Mouse (Mus musculus): ENCODE data around the gene Ccdc136. TPM values are rescaled to one million over a fixed set of nuclear protein-coding genes. Genes with fewer than 3 reads are reported as not detected.
A peak's percentile ranks its signal among the peaks of the same experiment; 100 is the strongest.

Ccdc136 gene
- total RNA-seq, 2 experiments from 2014 or later = 62.1 to 75.9 TPM

DNA sequence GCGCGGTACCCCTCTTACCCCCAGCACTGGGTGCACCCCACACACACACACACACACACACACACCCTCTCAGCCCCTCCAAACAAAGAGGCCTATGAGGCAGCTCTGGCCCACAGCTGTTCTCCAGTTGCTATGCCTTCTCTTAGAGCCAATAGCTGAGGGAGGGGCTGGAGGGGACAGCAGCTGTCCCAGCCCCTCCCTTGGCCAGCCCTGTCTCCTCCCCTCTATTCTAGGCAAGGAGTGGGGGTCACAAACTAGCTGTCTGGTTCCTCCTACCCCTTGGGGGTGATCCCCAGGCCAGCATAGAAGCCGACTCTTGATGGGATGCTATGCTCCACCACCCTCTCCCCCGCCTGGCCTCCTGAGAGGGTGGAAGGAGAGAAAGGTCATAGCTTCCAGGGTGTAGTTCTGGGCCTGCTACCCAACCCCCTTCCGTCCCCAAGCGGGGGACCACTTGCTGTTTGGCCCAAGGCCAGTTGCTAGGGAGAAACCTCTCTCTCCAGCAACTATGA is 39.9 kb downstream of the Ccdc136 start:
- DNase-seq (ENCODE audit: low spot score in 2 of 2) = no peak

DNA sequence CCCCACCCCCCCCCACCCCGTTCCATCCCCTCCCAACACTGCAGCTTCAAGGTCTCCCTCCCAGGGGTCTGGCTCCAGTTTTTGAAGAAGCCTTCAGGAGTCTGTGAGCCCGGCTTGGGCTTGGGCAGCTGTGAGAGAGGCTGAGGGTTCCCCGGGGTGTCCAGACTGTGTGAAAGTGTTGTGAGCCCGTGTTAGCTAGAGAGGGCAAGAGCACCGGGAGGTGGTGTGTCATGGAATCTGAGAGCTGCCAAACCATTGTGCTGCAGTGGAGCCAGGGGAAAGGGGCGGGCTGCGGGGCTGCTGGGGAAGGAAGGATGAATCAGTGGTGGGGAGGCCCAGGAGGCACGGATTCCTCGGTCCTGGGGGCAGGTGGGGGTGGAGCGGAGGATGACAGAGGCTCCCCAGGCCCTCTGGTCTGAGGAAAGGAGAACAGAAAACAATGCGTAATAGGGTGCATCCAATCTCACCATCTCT is 40.4 kb downstream of the Ccdc136 start:
- DNase-seq (ENCODE audit: low spot score in 2 of 2) = no peak

DNA sequence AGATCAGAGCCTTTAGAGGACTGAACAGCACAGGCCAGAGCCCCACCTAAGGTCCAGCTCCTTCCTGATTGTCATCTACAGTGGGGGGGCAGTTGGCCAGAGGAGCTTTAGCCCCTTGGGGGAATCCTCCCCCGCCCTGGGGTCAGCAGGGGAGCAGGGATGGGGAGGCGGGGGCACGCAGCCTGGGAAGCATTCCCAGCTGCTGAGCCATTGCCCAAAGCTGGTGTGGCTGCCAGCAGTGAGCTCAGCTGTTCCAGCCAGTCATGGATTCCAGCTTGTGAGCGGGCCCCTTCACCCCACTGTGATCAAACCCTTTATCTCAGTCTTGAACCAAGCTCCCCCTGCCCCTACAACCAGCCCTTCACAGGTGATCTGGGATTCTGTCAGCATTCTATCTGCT is 43.1 kb downstream of the Ccdc136 start:
- DNase-seq (ENCODE audit: low spot score in 2 of 2) = no peak

DNA sequence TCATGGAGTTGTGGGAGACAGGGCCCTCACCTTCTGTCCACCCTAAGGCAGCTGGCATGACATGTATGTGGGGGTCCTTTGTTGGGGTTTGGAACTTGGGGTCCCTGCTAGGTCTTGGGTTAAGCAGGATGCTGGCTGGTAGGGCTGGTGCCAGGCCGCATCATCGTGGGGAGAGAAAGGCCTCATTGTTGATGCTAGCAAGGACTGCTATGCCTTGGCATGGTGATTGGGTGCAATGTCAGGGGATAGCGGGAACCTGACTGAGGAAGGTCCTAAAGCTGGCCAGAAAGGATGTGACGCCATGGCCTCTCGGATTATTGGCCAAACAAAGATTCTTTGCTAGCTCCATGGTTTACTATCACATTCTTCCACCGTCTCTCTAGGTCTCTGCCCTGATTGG is 43.7 kb downstream of the Ccdc136 start:
- no peak for DNase-seq (ENCODE audit: low spot score in 2 of 2)

DNA sequence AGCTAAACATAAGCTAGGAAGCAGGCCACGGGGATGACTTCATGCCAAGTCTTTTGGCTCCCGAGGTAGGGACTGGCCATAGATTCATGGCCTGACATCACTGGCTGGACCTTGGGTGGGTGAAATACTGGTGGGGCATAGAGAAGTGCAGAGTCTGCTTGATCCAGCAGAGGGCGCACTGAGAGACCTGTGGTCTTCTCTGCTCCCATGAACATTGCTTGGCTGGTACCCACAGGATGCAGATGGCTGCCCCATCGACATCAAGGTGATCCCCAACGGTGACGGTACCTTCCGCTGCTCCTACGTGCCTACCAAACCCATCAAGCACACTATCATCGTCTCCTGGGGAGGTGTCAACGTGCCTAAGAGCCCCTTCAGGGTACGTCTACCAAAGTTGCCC is 48.7 kb downstream of the Ccdc136 start:
- DNase-seq (ENCODE audit: low spot score in 2 of 2) = no peak

DNA sequence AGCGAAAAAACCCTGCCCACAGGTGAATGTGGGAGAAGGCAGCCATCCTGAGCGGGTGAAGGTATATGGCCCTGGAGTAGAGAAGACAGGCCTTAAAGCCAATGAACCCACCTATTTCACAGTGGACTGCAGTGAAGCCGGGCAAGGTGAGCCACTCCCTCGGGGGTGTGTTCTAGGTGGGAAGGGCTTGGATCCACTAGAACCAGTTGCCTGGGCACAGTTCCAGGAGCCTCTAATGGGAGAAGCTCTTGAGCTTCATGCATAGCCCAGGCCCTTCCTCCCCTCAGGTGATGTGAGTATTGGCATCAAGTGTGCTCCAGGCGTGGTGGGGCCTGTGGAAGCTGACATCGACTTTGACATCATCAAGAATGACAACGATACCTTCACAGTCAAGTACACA is 49.2 kb downstream of the Ccdc136 start:
- no peak for DNase-seq (ENCODE audit: low spot score in 2 of 2)

DNA sequence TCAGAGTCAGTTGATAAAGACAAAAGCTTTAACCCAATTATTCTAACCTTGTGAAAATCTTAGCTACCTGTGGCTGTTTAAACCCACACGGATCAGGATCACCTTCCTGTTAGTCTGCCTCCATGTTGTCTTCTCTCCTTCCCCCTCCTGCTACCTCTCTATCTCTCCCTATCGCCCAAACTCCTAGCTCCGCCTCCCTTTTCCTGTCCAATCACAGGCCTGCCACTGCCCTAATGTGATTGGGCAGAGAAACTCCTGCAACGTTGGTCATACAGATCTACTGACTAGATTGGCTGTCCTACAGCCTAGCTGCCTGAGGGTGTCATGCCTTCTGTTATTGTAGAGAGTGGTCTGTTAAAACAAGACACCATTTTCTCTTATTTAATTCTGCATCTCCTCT is 53.7 kb downstream of the Ccdc136 start:
- no peak for DNase-seq (ENCODE audit: low spot score in 2 of 2)

DNA sequence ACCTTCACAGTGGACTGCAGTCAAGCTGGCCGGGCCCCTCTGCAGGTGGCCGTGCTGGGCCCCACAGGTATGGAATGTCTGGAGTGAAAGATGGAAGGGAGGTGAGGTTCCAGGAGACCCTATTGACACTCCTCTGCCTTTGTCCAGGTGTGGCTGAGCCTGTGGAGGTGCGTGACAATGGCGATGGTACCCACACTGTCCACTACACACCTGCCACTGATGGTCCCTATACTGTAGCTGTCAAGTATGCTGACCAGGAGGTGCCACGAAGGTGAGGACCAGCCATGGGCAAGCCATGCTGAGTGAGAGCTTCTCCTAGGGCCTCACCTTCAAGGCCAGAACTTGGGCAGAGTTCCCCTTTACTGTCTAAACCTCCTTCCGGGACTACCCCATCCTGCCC is 54.6 kb downstream of the Ccdc136 start:
- DNase-seq (ENCODE audit: low spot score in 2 of 2) = no peak

DNA sequence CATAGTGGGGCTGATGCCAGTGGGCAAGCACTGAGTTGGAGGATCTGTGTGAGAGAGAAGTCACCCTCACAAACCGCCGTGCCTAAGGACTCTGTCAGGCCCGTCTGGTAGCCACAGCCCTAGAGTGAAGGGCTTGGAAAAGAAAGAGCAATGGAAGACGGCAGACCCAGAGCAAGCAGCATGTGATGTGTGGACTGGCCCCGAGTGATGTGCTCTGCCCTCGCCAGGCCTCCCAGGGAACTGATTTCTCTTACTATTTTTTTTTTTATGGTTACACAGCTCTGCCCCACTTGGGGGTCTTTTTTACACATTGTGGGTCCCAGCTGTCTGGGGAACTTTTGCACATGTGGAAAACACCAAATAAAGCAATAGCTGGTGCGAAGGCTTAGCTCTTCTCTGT is 65.4 kb downstream of the Ccdc136 start:
- no peak for DNase-seq (ENCODE audit: low spot score in 2 of 2)

DNA sequence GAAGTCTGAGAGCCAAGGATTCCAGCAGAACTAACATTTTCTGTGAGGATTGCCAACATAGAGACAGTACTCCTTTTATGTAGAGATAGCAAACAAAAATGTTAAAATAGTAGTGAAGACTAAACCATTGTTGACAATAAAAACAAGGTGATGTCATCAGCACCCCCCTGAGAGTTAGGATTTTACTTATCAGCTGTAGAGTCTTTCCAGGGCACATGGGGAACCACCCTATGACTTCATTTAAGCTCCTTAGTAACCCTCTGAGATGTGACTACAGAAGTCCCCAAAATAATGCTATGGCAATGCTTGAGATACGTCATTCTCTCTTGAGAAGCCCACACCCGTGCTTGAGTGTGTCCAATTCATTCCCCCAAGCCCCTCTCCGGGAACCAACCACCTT is 67.3 kb downstream of the Ccdc136 start:
- DNase-seq (ENCODE audit: low spot score in 2 of 2) = no peak

DNA sequence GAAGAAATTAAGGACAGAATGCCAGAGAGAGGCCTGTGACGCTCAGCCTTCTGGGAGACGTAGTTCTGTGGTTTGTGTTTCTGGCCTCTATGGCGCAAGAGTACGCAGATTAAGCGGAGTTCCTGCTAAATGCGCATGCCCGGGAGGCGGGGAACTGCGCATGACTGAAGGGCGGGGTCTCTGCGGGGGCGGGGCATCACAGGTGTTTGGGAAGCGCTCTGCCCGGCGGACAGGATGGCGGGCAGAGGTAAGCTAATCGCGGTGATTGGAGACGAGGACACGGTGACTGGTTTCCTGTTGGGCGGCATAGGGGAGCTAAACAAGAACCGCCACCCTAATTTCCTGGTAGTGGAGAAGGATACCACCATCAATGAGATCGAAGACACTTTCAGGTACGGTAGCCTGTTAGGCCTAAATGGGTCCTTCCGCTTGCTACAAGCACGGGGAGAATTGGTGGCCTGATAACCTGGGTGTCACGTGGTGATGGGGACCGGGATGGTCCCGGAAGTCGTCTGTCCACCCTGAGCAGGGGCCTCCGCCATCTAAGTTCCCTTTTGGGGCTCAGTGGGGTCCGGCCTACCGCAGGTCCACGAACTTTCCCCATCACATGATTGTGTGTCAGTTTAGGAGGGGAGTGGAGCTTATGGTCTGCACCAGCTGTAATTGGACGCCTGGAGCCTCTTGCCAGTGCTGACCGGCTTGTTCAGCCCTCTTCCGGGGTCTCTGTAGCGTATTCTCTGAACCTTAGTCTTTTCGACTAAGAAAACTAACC is 71.7 kb downstream of the Ccdc136 start, which contains the start of gene Atp6v1f:
TSS of gene Atp6v1f (plus strand) at position 136 of the 772 bp plus-strand sequence.
- peak; percentile 88 to 96 for DNase-seq (ENCODE audit: low spot score in 2 of 2)

DNA sequence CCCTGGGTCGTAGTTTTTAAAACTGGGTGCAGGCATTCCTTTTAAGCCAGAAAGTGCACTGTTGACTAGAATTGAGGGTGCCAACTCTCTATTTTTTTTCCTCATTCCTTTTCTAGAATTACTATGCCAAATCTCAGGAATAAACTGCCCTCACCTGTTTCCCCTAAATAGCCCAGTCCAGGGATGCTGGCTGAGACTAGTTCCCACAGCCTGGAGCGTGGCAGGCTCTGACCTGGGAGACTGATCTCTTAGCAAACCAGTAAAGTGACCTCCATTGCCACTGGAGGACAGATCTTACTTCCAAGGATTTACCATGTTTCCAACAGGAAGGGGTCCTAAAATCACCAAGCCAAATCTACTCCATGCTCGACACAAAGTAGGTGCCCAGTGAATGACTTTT is 72.7 kb downstream of the Ccdc136 start:
- DNase-seq (ENCODE audit: low spot score in 2 of 2) = no peak

DNA sequence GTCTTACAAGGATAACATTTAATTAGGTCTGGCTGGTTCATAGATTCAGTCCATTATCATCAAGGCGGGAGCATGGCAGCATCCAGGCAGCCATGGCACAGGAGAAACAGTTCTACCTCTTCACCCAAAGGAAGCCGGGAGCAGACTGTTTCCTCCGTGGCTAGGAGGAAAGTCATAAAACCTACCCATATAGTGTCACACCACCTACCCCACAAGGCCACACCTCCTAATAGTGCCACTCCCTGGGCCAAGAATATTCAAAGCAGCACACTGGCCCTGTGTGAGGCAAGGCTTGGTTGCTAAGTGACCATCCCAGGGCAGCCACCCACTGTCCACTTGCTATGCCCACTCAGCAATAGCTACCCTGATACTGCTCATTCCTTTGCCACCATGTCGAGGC is 75.0 kb downstream of the Ccdc136 start, which contains the start of gene Atp6v1fnb:
TSS of gene Atp6v1fnb (plus strand) at position 301 of the 400 bp plus-strand sequence.
- no peak for DNase-seq (ENCODE audit: low spot score in 2 of 2)

DNA sequence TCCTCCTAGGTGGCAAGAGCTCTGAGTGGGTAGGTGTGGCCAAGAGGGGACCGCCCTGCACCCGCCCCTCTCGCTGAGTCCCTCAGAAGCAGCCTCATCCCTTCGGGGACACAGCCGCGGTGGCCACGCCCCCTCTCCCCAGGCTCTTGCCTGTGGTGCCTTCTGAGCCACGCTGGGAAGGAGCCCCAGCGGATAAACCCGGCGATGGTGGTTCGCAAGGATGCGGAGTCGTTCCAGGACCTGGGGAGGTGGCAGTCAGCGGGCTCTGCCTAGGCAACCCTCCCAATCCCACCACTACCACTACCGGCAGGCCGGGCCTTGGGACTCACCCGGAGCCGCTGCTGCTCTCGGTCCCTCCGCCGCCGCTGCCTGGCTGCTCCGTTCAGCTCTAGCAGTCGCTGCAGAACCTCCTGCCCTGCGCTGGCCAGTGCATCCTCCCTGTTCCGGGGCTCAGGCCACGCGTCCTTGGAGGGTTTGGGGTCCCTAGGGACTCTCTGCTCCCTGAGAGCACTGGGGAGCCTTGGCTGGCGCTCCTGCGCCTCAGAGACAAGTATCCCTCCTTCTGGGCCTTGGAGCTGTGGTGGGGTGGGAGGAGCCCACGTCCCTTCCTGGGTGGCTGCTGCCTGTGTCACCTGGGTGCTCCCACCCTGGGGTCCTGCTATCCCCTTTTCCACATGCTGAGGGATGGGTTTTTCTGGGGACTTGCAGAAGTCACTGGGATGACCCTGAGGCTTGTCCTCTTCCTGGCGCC is 78.0 kb downstream of the Ccdc136 start:
- peak; percentile 66 to 70 for DNase-seq (ENCODE audit: low spot score in 2 of 2)

DNA sequence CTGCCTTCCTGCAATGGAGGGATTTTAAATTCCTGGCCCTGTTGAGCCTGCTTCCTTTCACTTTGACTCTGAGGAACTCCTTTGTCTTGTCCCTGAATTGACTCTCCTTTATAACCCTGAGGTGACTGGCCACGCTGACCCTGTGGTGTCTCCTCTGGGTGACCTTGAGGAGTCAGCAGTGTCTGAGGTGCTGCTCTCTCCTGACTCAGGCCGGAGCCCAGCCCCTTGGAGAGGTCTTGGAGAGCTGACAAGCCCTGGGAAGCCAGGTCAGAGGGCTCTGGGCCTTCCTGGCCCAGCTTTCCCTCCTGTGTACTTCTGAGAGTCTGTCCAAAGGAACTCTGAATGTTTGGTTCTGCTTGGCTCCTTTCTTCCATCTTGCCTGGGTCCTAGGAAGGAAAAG is 78.6 kb downstream of the Ccdc136 start:
- no peak for DNase-seq (ENCODE audit: low spot score in 2 of 2)

Small RNA genes lying within 50 kb of the gene (microRNA-seq; reads per million reads assigned to microRNA genes)
- gene Gm26220 (0 to 0.25 reads per million in 2 experiments), gene Gm44354 (0 reads per million in 2 experiments)

Other genes with a start within 250 kb of the Ccdc136 start
- gene Rbm28, start 231.3 kb upstream of the Ccdc136 start, total RNA-seq (2021) = 10 to 100 TPM; 43.1 to 43.2 TPM
- gene Prrt4, start 216.7 kb upstream of the Ccdc136 start, total RNA-seq (2021) = 1 to 10 TPM; 2.4 to 2.6 TPM
- 10 to 100 TPM; 36.0 to 42.9 TPM for gene Impdh1, start 179.9 kb upstream of the Ccdc136 start, total RNA-seq (2021)
- 1 to 10 TPM; 6.0 to 6.9 TPM for gene Hilpda, start 123.8 kb upstream of the Ccdc136 start, total RNA-seq (2021)
- gene Fam71f2, start 116.7 kb upstream of the Ccdc136 start, total RNA-seq (2021) = under 1 TPM; 0.33 to 0.35 TPM
- gene Fam71f1, start 77.2 kb upstream of the Ccdc136 start, total RNA-seq (2021) = not detected
- 10 to 100 TPM; 62.7 to 65.0 TPM for gene Calu, start 48.2 kb upstream of the Ccdc136 start, total RNA-seq (2021)
- not detected for gene Opn1sw, start 7.8 kb upstream of the Ccdc136 start, total RNA-seq (2021)
- 1 to 10 TPM; 1.5 to 1.6 TPM for gene Flnc, start 36.9 kb downstream of the Ccdc136 start, total RNA-seq (2021)
- 100 to 1,000 TPM; 250 to 276 TPM for gene Atp6v1f, start 71.4 kb downstream of the Ccdc136 start, total RNA-seq (2021)
- gene Atp6v1fnb, start 75.1 kb downstream of the Ccdc136 start, total RNA-seq (2021) = 1 to 10 TPM in 1 of 2 experiments, under 1 TPM in 1; 0.67 to 1.2 TPM
- 1 to 10 TPM; 1.1 to 2.3 TPM for gene Kcp, start 111.6 kb downstream of the Ccdc136 start, total RNA-seq (2021)
- 1 to 10 TPM; 4.4 to 5.4 TPM for gene Irf5, start 130.3 kb downstream of the Ccdc136 start, total RNA-seq (2021)
- gene Tnpo3, start 213.6 kb downstream of the Ccdc136 start, total RNA-seq (2021) = 10 to 100 TPM; 71.6 to 72.1 TPM